Mouse (Mus musculus) hindbrain, embryonic 16.5 days (tissue): ENCODE measurements around the gene Pank1. TPM values are rescaled to one million over a fixed set of nuclear protein-coding genes. Genes with fewer than 3 reads are reported as not detected.
A peak's percentile ranks its signal among the peaks of the same experiment; 100 is the strongest.

Source experiments
- ATAC-seq: fragments of 200-750 bp; cut with Nextera tagmentation; 2 replicates; pipeline ENCODE4 v1.8.0; 2017; ENCODE audit warnings: moderate TSS enrichment, moderate library complexity
- H3K27ac ChIP-seq: fragments of 300-500 bp; sonication (generic); 2 replicates; pipeline ENCODE4 v1.5.1; 2014; ENCODE audit warnings: low read depth, mild to moderate bottlenecking, control low read depth, low read length, moderate library complexity
- H3K27me3 ChIP-seq: fragments of 300-500 bp; sonication (generic); replicated peaks from 2 replicates; pipeline ENCODE4 v1.6.1; 2014; ENCODE audit warnings: low read length; ENCODE audit not compliant: control insufficient read depth, insufficient read depth
- H3K36me3 ChIP-seq: fragments of 300-500 bp; sonication (generic); 2 replicates; pipeline ENCODE4 v1.6.1; 2014; ENCODE audit warnings: mild to moderate bottlenecking, low read length, moderate library complexity, mixed read lengths; ENCODE audit not compliant: control insufficient read depth, insufficient read depth
- H3K4me1 ChIP-seq: fragments of 300-500 bp; sonication (generic); 2 replicates; pipeline ENCODE4 v1.6.1; 2014; ENCODE audit warnings: low read depth, low read length; ENCODE audit not compliant: control insufficient read depth, insufficient read depth
- H3K4me2 ChIP-seq: fragments of 300-500 bp; sonication (generic); 2 replicates; pipeline ENCODE4 v1.6.1; 2014; ENCODE audit warnings: mild to moderate bottlenecking, low read length, control low read depth, moderate library complexity
- H3K4me3 ChIP-seq: fragments of 300-500 bp; sonication (generic); 2 replicates; pipeline ENCODE4 v1.5.1; 2014; ENCODE audit warnings: mild to moderate bottlenecking, low read length, control low read depth, moderate library complexity
- H3K9ac ChIP-seq: fragments of 300-500 bp; sonication (generic); 2 replicates; pipeline ENCODE4 v1.6.1; 2014; ENCODE audit warnings: low read depth, mild to moderate bottlenecking, control low read depth, low read length, moderate library complexity
- H3K9me3 ChIP-seq: fragments of 300-500 bp; sonication (generic); 2 replicates; pipeline ENCODE4 v1.6.1; 2014; ENCODE audit warnings: mild to moderate bottlenecking, low read length, moderate library complexity; ENCODE audit not compliant: control insufficient read depth
- WGBS: fragments of 180-500 bp; shearing (Covaris S2); extraction: QIAGEN DNeasy Blood & Tissue Kit; methylation state at CpG from one replicate; pipeline ENCODE4 v1.1.7; 2014; 5-methylcytosine and 5-hydroxymethylcytosine counted together
- polyA plus RNA-seq: library from polyadenylated mRNA; unstranded; fragments of >200 nt; fragmentation: Nextera tagmentation; extraction: Ambion mirVana; gene quantifications from 2 replicates; pipeline ENCODE4 v1.2.1, GENCODE M21; 2015

The Pank1 gene
- polyA plus RNA-seq, 1 experiment from 2014 or later: 8.5 TPM

DNA sequence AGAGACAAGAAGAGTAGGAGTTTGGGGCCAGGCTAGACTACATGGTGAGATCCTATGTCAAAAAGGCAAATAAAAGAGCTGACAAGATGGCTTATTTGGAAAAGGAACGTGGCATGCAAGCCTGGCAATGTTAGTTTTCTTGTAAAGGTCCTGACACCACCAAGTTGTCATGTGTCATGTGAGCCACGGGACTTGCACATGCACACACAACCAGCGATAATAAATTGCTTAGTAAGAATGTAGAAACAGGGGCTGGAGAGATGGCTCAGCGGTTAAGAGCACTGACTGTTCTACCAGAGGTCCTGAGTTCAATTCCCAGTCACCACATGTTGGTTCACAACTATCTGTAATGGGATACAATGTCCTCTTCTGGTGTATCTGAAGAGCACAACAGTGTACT lies 7.1 kb upstream of the Pank1 start:
- Histone ChIP-seq H3K27ac (no peak overlapping the region), H3K4me2 (no peak overlapping the region), H3K9ac (no peak overlapping the region), H3K36me3 (no peaks in the 10 kb centered on the region), H3K4me1 (no peaks in the 10 kb centered on the region), H3K9me3 (no peaks in the 10 kb centered on the region), H3K27me3 (no peaks in the 10 kb centered on the region), H3K4me3 (no peak overlapping the region)
- ATAC-seq: no peak
- 86% methylated on average over 4 of the region's 4 CpGs for WGBS

DNA sequence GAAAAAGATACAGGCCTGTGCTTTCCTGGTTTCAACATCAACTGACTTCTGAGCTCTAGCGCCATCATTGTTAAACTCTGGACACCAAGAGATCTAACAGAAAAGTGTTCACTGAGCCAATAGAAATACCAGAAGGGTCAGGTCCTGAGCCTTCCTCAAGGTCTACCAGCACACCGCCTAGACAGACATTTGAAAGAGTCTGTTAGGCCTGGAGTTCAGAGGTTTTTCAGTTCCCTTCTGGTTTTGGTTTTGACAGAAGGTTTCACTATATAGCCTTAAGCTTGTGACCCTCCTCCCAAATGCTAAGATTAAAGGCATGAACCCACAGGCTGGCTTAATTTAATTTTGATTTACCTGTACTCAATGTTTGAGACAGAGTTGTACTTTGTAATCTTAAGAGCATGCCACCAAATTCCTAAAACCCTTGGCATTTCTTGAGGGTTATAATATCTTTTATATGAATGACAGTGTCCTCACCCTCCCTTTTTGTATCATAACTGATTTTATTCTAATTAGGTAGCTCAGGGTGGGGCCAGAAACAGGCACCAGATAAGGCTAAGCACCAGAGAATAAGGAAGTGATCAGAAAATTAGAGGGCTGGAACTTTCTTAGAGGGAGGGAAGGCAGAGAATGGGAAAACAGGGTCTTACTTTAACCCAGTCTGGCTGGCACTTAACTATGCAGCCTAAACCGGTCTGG lies 4.4 kb upstream of the Pank1 start:
- no peak overlapping the region for H3K4me2 ChIP-seq
- H3K27me3 ChIP-seq: no peaks in the 10 kb centered on the region
- peaks cover 8% of the 10 kb centered on the region for H3K4me1 ChIP-seq
- no peak overlapping the region for H3K27ac ChIP-seq
- H3K4me3 ChIP-seq: no peak overlapping the region
- H3K9ac ChIP-seq: no peak overlapping the region
- no peak for ATAC-seq
- H3K36me3 ChIP-seq: no peaks in the 10 kb centered on the region
- no peaks in the 10 kb centered on the region for H3K9me3 ChIP-seq
- WGBS: 90% methylated on average over 3 of the region's 3 CpGs

DNA sequence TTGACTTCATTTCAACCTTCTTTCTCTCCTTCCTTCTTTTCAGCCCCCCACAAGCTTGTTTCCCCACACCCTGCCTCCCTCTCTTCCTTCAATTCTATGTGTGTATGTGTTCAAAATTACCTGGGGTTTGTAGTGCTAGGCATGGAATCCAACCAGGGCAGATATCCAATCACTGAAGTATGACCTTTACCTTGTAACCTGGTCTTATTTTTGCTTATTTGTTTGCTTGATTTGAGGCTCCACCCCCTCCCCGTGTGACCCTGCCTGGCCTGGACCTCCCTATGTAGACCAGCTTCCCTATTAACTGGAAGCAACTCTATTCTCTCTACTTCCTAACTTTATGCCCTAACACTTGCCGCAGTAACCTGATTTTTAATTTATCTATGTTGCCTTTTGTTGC lies 3.2 kb upstream of the Pank1 start:
- Histone ChIP-seq H3K4me1 (peaks cover 9% of the 10 kb centered on the region), H3K4me3 (no peak overlapping the region), H3K36me3 (no peaks in the 10 kb centered on the region), H3K9ac (no peak overlapping the region), H3K4me2 (no peak overlapping the region), H3K9me3 (no peaks in the 10 kb centered on the region), H3K27ac (no peak overlapping the region), H3K27me3 (no peaks in the 10 kb centered on the region)
- no peak for ATAC-seq
- WGBS: 86% methylated on average over 2 of the region's 2 CpGs

DNA sequence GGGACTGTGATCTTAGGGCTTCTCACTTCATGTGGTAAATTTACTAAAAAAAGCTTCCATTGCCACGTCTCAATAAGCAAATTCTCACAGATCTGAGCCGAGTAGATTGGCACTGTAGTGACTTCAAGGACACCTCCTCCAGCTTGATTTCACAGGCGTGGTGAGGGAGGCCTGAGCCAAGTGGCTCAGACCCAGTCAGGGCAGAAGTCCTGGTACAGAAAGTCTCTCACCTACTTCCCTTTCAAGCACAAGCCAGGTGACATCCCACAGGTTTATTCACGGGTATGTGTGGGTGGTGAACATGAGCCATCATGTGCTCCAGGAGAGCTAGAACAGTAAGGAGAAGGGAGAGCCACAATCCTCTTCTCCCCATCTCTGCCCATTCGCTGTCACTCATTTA lies 1.9 kb upstream of the Pank1 start:
- no peak overlapping the region for H3K27ac ChIP-seq
- H3K27me3 ChIP-seq: no peaks in the 10 kb centered on the region
- H3K4me2 ChIP-seq: no peak overlapping the region
- H3K9ac ChIP-seq: no peak overlapping the region
- WGBS: 84% methylated on average over 5 of the region's 5 CpGs
- ATAC-seq: no peak
- no peak overlapping the region for H3K4me3 ChIP-seq
- H3K36me3 ChIP-seq: no peaks in the 10 kb centered on the region
- peaks cover 14% of the 10 kb centered on the region for H3K4me1 ChIP-seq
- no peaks in the 10 kb centered on the region for H3K9me3 ChIP-seq

DNA sequence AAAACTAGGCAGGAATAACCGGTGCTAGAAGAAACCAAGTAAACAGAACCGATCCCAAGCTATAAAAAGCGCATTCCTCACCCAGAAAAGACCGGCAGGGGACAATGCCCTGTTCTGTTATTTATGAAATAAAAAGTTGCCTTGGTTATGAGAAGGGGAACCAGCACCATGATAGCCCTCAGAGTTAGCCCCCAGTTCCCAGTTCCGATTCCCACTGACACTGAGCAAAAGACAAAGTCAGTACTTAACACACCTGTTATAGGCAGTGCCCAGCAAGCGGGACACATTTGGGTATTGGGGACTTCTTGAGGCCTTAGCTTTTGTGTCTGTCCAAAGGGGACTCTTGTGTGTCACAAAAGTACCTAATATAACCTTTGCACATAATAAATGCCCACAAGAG lies 369 bp upstream of the Pank1 start:
- ATAC-seq: no peak
- H3K4me1 ChIP-seq: peaks cover 14% of the 10 kb centered on the region
- no peaks in the 10 kb centered on the region for H3K36me3 ChIP-seq
- H3K9me3 ChIP-seq: no peaks in the 10 kb centered on the region
- no peaks in the 10 kb centered on the region for H3K27me3 ChIP-seq
- H3K9ac ChIP-seq: peak overlapping the region; percentile 97
- H3K4me2 ChIP-seq: peak overlapping the region; percentile 72
- peak overlapping the region; percentile 98 for H3K27ac ChIP-seq
- peak overlapping the region; percentile 84 for H3K4me3 ChIP-seq
- 21% methylated on average over 6 of the region's 6 CpGs for WGBS

DNA sequence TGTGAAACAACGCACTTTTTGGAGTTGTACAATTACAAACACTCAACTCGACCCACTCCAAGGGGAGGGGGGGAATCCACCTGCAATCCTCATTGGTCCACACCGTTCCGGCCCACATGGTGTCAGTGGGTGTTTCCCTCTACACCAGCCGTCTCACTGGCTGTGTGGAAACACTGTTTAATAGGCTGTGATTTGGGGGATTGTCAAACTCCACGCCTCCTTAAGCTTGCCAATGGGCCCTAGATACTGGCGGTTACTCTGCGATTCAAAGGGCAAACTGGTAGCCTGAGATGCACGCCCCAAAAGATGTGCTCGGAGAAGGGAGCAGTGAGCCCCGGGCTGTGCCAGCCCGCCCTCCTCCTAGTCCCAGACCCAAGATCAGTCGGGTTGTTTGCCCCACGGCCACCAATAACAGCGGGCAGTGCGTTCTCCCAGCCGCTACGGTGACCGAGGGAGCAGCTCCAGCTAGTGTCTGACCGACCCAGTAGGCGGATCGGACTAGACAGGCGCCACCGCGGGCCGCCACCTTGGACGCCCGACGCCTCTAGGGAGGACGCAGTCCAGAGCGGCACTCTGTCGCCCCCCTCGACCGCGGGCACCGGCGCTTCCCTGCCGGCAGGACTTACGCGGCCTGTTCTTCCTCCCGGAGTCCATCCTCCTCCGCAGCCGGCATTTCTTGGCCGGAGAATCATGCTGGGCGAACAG lies 1.2 kb downstream of the Pank1 start:
- Histone ChIP-seq H3K27me3 (no peaks in the 10 kb centered on the region), H3K4me3 (peak overlapping the region; percentile 84), H3K36me3 (no peaks in the 10 kb centered on the region), H3K9ac (peak overlapping the region; percentile 97), H3K9me3 (no peaks in the 10 kb centered on the region), H3K27ac (peak overlapping the region; percentile 98), H3K4me2 (peak overlapping the region; percentile 72), H3K4me1 (peaks cover 14% of the 10 kb centered on the region)
- under 1% methylated on average over 45 of the region's 45 CpGs for WGBS
- ATAC-seq: peak; percentile 98

DNA sequence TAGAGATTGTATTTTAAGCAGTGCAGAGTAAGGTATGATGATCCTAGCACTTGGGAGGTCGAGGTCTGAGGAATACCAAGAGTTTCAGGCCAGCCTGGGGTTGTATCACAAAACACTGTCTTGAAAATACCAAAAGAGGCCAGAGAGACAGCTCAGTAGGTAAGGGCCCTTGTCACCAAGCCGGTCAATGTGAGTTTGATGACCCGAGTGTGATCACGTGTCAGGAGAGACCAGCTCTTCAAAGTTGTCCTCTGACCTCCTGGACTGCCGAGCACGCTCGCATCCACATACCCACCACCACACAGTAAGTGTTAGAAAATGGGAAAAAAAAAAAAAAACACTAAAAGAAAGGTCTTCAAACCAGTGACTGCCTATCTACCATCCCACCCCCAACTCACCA lies 2.6 kb downstream of the Pank1 start:
- Histone ChIP-seq H3K9ac (no peak overlapping the region), H3K36me3 (no peaks in the 10 kb centered on the region), H3K27me3 (no peaks in the 10 kb centered on the region), H3K4me2 (peak overlapping the region; percentile 25; the same call in 1 of the 2 replicates), H3K9me3 (no peaks in the 10 kb centered on the region), H3K4me3 (no peak overlapping the region), H3K27ac (no peak overlapping the region), H3K4me1 (peaks cover 14% of the 10 kb centered on the region)
- WGBS: 84% methylated on average over 7 of the region's 7 CpGs
- ATAC-seq: no peak

DNA sequence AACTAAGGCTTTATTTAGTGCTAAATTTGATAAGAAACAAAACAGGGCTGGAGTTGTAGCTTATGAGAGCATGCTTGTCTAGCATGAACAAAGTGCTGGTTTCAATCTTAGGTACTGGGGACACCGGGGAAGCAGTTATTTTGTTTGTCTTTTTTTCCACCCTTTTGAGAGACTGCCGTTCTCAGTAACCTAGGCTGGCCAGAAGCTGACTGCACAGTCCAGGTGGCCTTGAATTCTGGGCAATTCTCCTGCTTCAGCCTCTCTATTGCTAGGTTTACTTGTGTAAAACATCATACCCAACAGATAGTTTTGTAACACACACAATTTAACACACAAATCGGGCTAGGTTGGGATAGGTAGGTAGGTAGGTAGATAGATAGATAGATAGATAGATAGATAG lies 9.9 kb downstream of the Pank1 start:
- Histone ChIP-seq H3K4me3 (no peak overlapping the region), H3K27ac (no peak overlapping the region), H3K9ac (no peak overlapping the region), H3K9me3 (peaks cover 4% of the 10 kb centered on the region; the same call in 1 of the 2 replicates), H3K4me1 (no peaks in the 10 kb centered on the region), H3K4me2 (no peak overlapping the region), H3K27me3 (no peaks in the 10 kb centered on the region), H3K36me3 (no peaks in the 10 kb centered on the region)
- 79% methylated on average over 3 of the region's 3 CpGs for WGBS
- ATAC-seq: no peak

DNA sequence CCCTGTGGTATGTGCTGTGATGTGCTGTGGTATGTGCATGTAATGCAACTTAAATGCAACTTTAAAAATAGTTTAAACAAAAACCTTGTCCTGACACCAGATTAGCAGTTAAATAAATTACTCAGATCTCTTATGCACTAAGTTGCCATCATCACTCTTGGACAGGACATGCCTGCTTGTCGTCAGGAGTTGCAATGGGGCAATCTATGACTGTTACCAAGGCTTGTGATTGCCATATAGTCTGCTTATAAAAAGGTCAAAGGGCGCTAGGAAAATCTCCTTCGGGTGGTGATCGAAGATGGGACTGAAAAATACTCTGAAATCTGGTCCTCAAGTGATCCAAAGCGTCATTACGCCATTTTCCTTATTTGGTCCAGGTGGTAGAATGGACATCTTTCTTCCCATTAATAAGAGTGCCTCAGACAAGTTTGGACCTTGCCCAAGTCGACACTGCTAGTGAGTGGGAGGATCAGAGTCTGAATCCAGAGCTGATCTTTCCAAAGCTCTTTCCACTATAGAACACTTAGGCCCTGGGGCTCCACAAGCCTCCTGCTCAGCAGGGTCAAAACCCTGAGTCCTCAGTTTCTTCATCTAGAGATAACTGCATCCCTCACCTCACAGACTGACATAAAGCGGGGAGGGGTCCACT lies 11.0 kb downstream of the Pank1 start:
- no peak overlapping the region for H3K27ac ChIP-seq
- WGBS: 92% methylated on average over 8 of the region's 8 CpGs
- no peak overlapping the region for H3K4me3 ChIP-seq
- H3K36me3 ChIP-seq: no peaks in the 10 kb centered on the region
- H3K4me1 ChIP-seq: no peaks in the 10 kb centered on the region
- H3K9ac ChIP-seq: no peak overlapping the region
- H3K27me3 ChIP-seq: no peaks in the 10 kb centered on the region
- H3K9me3 ChIP-seq: peaks cover 4% of the 10 kb centered on the region; the same call in 1 of the 2 replicates
- H3K4me2 ChIP-seq: no peak overlapping the region
- no peak for ATAC-seq
